Mouse (Mus musculus) heart, embryonic 12.5 days (tissue): ENCODE results near the gene Sgpp1. TPM values are rescaled to one million over a fixed set of nuclear protein-coding genes. Genes with fewer than 3 reads are reported as not detected.

Experiments used
- ATAC-seq: fragments of 200-750 bp; cut with Nextera tagmentation; 2 replicates; pipeline ENCODE4 v1.8.0; 2017; ENCODE audit warnings: moderate TSS enrichment, moderate library complexity; ENCODE audit not compliant: insufficient number of reproducible peaks, low FRiP score
- H3K27ac ChIP-seq: fragments of 300-500 bp; sonication (generic); 2 replicates; pipeline ENCODE4 v1.5.1; 2016; ENCODE audit warnings: mild to moderate bottlenecking, moderate library complexity; ENCODE audit not compliant: poor library complexity, severe bottlenecking
- H3K27me3 ChIP-seq: fragments of 300-500 bp; sonication (generic); replicated peaks from 2 replicates; pipeline ENCODE4 v1.6.1; 2016; ENCODE audit warnings: mild to moderate bottlenecking, moderate library complexity
- H3K36me3 ChIP-seq: fragments of 300-500 bp; sonication (generic); 2 replicates; pipeline ENCODE4 v1.6.1; 2016; ENCODE audit warnings: mild to moderate bottlenecking, moderate library complexity
- H3K4me1 ChIP-seq: fragments of 300-500 bp; sonication (generic); replicated peaks from 2 replicates; pipeline ENCODE4 v1.6.1; 2016; ENCODE audit warnings: mild to moderate bottlenecking
- H3K4me2 ChIP-seq: fragments of 300-500 bp; sonication (generic); 2 replicates; pipeline ENCODE4 v1.6.1; 2016; ENCODE audit warnings: mild to moderate bottlenecking, moderate library complexity
- H3K4me3 ChIP-seq: fragments of 300-500 bp; sonication (generic); 2 replicates; pipeline ENCODE4 v1.5.1; 2016; ENCODE audit warnings: mild to moderate bottlenecking
- H3K9ac ChIP-seq: fragments of 300-500 bp; sonication (generic); 2 replicates; pipeline ENCODE4 v1.6.1; 2016; ENCODE audit warnings: mild to moderate bottlenecking, moderate library complexity
- H3K9me3 ChIP-seq: fragments of 300-500 bp; sonication (generic); replicated peaks from 2 replicates; pipeline ENCODE4 v1.6.1; 2016; ENCODE audit warnings: mild to moderate bottlenecking, moderate library complexity
- WGBS: fragments of 180-500 bp; shearing (Covaris S2); methylation state at CpG from one replicate; pipeline ENCODE4 v1.1.7; 2016; 5-methylcytosine and 5-hydroxymethylcytosine counted together
- polyA plus RNA-seq: library from polyadenylated mRNA; unstranded; fragments of >200 nt; fragmentation: Nextera tagmentation; extraction: Ambion mirVana; gene quantifications from 2 replicates; pipeline ENCODE4 v1.2.1, GENCODE M21; 2016

Gene Sgpp1
- polyA plus RNA-seq, 1 experiment from 2014 or later: 24.0 TPM

- H3K27me3 ChIP-seq: no peaks in the 10 kb centered on the region
- peak overlapping the region; percentile 11; the same call in 1 of the 2 replicates for H3K4me2 ChIP-seq
- no peaks in the 10 kb centered on the region for H3K9me3 ChIP-seq
- no peak overlapping the region for H3K4me3 ChIP-seq
- no peak overlapping the region for H3K9ac ChIP-seq
- H3K27ac ChIP-seq: no peak overlapping the region
- ATAC-seq: no peak
- H3K36me3 ChIP-seq: peaks cover 11% of the 10 kb centered on the region
- peaks cover 10% of the 10 kb centered on the region; the same call in 1 of the 2 replicates for H3K4me1 ChIP-seq
- WGBS: 62% methylated on average over 6 of the region's 6 CpGs
Measured at GRCm38 (mm10) chr12:75731927-75732443, 3.5 kb downstream of the Sgpp1 start.

- Histone ChIP-seq H3K9ac (no peak overlapping the region), H3K4me1 (peaks cover 10% of the 10 kb centered on the region; the same call in 1 of the 2 replicates), H3K27me3 (no peaks in the 10 kb centered on the region), H3K36me3 (peaks cover 11% of the 10 kb centered on the region), H3K4me2 (no peak overlapping the region), H3K4me3 (no peak overlapping the region), H3K9me3 (no peaks in the 10 kb centered on the region), H3K27ac (no peak overlapping the region)
- 80% methylated on average over 3 of the region's 3 CpGs for WGBS
- ATAC-seq: no peak
Measured at GRCm38 (mm10) chr12:75731508-75731907, 4.0 kb downstream of the Sgpp1 start.

DNA sequence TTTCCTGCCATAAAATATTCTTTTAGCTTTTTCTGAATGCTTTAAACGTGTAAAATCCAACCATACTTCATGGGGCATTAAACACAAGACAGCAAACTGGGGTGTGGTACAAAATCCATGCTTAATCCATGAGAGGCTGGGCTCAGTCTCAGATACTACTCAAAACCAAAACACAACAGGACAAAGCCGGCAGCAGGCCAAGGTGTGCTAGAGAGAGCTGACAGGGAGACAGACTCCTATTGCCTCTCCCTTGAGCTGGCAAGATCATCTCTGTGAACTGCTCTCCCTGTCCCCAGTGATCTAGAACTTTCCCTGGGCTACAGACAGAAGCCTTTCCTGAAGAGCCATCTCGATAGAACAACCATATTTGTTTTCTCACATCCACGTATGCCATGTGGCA lies 5.1 kb downstream of the Sgpp1 start:
- H3K4me2 ChIP-seq: no peak overlapping the region
- no peak overlapping the region for H3K9ac ChIP-seq
- ATAC-seq: no peak
- peaks cover 11% of the 10 kb centered on the region for H3K36me3 ChIP-seq
- peaks cover 10% of the 10 kb centered on the region; the same call in 1 of the 2 replicates for H3K4me1 ChIP-seq
- no peaks in the 10 kb centered on the region for H3K27me3 ChIP-seq
- H3K9me3 ChIP-seq: no peaks in the 10 kb centered on the region
- WGBS: 72% methylated on average over 4 of the region's 4 CpGs
- no peak overlapping the region for H3K27ac ChIP-seq
- H3K4me3 ChIP-seq: no peak overlapping the region

DNA sequence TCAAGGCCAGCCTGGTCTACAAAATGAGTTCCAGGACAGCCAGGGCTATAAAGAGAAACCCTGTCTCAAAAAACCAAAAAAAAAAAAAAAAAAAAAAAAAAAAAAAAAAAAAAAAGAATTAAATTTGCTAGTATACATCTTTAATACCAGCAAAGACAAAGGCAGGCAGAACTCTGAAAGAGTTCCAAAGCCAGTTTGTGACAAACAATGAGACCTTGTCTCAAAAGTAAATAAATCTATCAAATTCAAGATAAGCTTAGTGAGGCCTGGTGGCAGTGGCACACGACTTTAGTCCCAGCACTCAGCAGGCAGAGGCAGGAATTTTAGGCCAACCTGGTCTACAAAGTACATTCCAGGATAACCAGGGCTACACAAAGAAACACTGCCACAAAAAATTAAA lies 5.7 kb downstream of the Sgpp1 start:
- Histone ChIP-seq H3K4me3 (no peak overlapping the region), H3K36me3 (peaks cover 11% of the 10 kb centered on the region), H3K9me3 (no peaks in the 10 kb centered on the region), H3K9ac (no peak overlapping the region), H3K27ac (no peak overlapping the region), H3K4me1 (peaks cover 13% of the 10 kb centered on the region; the same call in 1 of the 2 replicates), H3K27me3 (no peaks in the 10 kb centered on the region), H3K4me2 (no peak overlapping the region)
- WGBS: 31% methylated on average over 1 of the region's 1 CpGs
- ATAC-seq: no peak

DNA sequence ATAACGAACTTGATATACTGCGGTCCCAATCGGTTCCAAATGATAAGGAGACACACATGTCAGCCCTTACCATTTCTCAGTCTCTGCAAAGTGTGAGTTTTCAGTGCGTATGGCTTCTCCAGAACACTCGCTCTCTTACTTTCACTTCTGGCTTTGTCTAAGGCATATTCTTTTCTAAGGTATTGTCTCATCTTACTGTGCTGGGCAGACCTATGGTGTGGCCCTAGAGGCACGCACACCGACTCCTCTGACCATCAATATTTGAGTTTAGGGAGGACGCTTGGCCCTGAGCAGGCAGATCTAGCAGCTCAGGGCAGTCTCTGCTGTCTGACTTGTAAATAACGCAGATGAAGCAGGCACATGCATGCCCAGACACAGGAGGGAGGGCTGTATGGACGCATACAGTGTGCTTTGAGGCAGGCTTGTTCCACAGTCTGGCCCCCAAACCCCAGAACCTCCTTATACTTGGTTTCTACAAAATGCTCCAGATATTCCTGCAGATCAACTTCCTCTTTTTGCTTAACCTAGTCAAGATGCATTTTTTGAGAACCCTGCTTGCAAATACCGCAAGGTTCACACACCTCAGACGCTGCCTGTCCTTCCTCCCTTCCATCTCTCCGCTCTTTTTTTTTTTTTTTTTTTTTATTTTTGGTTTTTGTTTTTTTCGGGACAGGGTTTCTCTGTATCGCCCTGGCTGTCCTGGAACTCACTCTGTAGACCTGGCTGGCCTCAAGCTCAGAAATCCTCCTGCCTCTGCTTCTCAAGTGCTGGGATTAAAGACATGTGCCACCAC lies 8.0 kb downstream of the Sgpp1 start:
- H3K36me3 ChIP-seq: peaks cover 11% of the 10 kb centered on the region
- H3K4me1 ChIP-seq: peaks cover 5% of the 10 kb centered on the region; the same call in 1 of the 2 replicates
- no peak overlapping the region for H3K9ac ChIP-seq
- no peak overlapping the region for H3K4me3 ChIP-seq
- no peak overlapping the region for H3K27ac ChIP-seq
- H3K9me3 ChIP-seq: no peaks in the 10 kb centered on the region
- no peak for ATAC-seq
- H3K4me2 ChIP-seq: no peak overlapping the region
- no peaks in the 10 kb centered on the region for H3K27me3 ChIP-seq
- 91% methylated on average over 15 of the region's 15 CpGs for WGBS

DNA sequence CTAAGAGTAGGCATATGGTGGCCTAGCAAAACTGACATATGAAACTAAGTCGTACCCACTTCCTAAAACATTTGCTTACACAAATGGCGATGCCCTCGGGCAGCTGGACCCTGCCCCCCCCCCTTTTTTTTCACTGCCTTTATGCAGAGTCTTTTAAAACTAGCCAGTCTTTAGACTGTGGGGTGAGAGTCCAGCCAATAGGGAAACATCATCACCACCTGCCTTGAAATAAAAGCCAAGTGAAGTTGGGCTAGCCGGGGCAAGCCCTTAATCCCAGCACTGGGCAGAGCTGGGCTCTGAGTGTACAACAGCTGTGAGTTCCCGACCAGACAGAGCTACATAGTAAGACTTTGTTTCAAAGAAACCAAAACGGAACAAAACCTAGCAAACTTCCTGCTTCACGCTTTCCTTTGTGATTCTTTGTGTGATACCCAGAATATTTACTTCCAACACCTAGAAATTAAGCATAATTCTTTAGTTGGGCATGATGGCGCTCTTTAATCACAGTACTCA lies 9.1 kb downstream of the Sgpp1 start:
- Histone ChIP-seq H3K4me1 (peaks cover 11% of the 10 kb centered on the region; the same call in 1 of the 2 replicates), H3K4me3 (no peak overlapping the region), H3K9ac (no peak overlapping the region), H3K27me3 (no peaks in the 10 kb centered on the region), H3K27ac (no peak overlapping the region), H3K36me3 (peaks cover 11% of the 10 kb centered on the region), H3K4me2 (no peak overlapping the region), H3K9me3 (no peaks in the 10 kb centered on the region)
- ATAC-seq: no peak
- WGBS: 79% methylated on average over 8 of the region's 8 CpGs

GRCm38 (mm10) chr12:75724621-75725324 lies 10.8 kb downstream of the Sgpp1 start:
- H3K4me3 ChIP-seq: no peak overlapping the region
- H3K9me3 ChIP-seq: no peaks in the 10 kb centered on the region
- H3K27me3 ChIP-seq: no peaks in the 10 kb centered on the region
- H3K36me3 ChIP-seq: peaks cover 19% of the 10 kb centered on the region
- no peak overlapping the region for H3K27ac ChIP-seq
- no peak overlapping the region for H3K4me2 ChIP-seq
- WGBS: 76% methylated on average over 14 of the region's 14 CpGs
- no peak overlapping the region for H3K9ac ChIP-seq
- ATAC-seq: no peak
- peaks cover 18% of the 10 kb centered on the region for H3K4me1 ChIP-seq

DNA sequence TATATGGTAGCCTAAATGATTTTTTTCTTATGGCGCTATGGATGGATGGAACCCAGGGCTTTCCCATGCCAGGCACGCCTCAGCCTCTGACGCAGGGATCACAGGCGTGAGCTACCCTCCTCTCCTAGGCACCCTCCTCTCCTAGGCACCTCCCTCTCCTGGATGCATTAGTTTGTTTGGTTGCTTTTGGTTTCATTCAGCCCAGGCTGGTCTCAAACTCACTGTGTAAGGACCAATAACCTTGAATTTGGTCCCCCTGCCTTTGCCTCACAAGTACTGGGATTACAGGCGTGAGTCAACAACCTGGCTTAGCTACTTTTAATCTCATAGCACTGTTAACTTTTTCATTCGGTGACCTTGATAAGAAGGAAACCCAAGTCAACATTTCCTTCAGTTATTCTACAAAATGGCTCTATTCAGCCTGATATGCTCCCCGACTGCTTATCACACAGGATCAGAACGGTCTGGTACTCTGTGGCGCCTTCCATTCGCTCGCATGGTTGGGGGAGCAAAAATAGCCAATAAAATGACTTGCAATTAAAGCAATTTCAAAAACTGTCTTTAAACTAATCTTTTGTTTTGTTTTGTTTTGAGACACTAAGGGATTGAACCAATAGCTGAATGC lies 11.6 kb downstream of the Sgpp1 start:
- Histone ChIP-seq H3K4me2 (no peak overlapping the region), H3K4me1 (peaks cover 18% of the 10 kb centered on the region), H3K9ac (no peak overlapping the region), H3K27ac (no peak overlapping the region), H3K27me3 (no peaks in the 10 kb centered on the region), H3K9me3 (no peaks in the 10 kb centered on the region), H3K4me3 (no peak overlapping the region), H3K36me3 (peaks cover 26% of the 10 kb centered on the region)
- WGBS: 67% methylated on average over 11 of the region's 11 CpGs
- no peak for ATAC-seq

GRCm38 (mm10) chr12:75721941-75722340 lies 13.6 kb downstream of the Sgpp1 start:
- ATAC-seq: no peak
- H3K4me1 ChIP-seq: peaks cover 18% of the 10 kb centered on the region
- WGBS: 27% methylated on average over 4 of the region's 4 CpGs
- no peak overlapping the region for H3K4me3 ChIP-seq
- H3K36me3 ChIP-seq: peaks cover 20% of the 10 kb centered on the region
- H3K9ac ChIP-seq: no peak overlapping the region
- H3K9me3 ChIP-seq: no peaks in the 10 kb centered on the region
- no peaks in the 10 kb centered on the region for H3K27me3 ChIP-seq
- no peak overlapping the region for H3K27ac ChIP-seq
- H3K4me2 ChIP-seq: no peak overlapping the region

DNA sequence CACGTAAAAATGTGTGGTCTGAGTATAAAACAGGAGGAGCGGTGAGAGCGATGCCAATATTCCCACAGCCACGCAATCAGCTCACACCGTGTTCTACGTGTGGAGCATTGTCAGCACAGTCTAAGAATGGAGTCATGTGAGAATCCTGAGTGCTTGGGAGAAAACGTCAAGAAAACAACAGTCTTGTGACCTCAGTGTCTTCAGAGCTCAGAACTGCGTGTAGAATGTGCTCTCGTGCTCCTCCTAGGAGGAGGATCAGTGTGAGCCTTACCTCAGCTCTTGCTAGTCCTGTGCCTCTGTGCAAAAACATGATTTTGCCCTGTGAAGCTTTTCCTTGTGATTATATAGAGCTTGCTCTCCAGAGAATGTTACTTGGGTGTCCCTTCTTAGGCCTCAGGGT lies 14.5 kb downstream of the Sgpp1 start:
- Histone ChIP-seq H3K27me3 (no peaks in the 10 kb centered on the region), H3K4me3 (no peak overlapping the region), H3K36me3 (peaks cover 27% of the 10 kb centered on the region), H3K4me1 (peaks cover 18% of the 10 kb centered on the region), H3K9ac (no peak overlapping the region), H3K9me3 (no peaks in the 10 kb centered on the region), H3K27ac (no peak overlapping the region), H3K4me2 (no peak overlapping the region)
- ATAC-seq: no peak
- 40% methylated on average over 9 of the region's 9 CpGs for WGBS

- Histone ChIP-seq H3K27ac (no peak overlapping the region), H3K36me3 (peaks cover 15% of the 10 kb centered on the region), H3K4me2 (no peak overlapping the region), H3K9me3 (no peaks in the 10 kb centered on the region), H3K4me3 (no peak overlapping the region), H3K27me3 (no peaks in the 10 kb centered on the region), H3K4me1 (no peaks in the 10 kb centered on the region), H3K9ac (no peak overlapping the region)
- no peak for ATAC-seq
- WGBS: 83% methylated on average over 9 of the region's 9 CpGs
Measured at GRCm38 (mm10) chr12:75713596-75713995, 21.9 kb downstream of the Sgpp1 start.
